8 mouse cellular contexts compared by ENCODE assay signal in the genomic region with DNA sequence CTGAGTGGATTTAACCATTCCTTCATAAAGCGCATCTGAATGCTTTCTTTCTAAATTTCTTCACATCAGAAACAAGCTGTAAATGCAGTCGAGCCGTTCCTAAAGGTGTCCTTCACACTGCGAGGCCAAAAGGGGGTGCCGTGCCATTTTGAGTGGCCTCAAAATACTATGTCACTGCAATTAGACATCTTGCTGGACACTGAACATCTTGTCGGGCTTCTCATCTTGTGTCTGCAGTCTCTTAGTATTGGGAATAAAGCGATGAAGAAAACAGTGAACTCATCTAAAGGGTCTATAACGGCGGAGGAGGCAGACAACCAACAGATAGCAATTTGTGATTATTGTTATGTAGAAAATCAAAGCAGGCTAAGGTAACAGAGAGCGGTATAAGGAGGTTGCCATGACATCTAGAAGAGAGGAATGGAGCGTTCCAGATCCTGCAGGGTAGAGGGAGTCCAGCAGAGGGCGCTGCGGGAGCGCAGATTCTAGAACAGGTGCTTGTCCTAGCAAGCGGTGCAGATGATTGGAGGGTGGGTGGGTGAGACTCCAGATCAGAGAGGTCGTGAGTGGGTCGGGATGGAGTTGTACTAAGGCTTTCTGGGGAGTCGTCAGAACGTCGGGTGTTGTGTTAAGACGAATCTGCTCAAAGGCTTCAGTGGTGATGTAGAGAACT. TPM values are rescaled to one million over a fixed set of nuclear protein-coding genes. Genes with fewer than 3 reads are reported as not detected.
DNase-seq lines count a peak whose midpoint lies in the region; ATAC-seq and TF ChIP-seq lines count a peak whose summit lies in the region.

No protein-coding gene starts in this region.

- peaks cover 4% of the 10 kb centered on the region for H3K9me3 ChIP-seq in CH12.LX (replicated peaks; ENCODE audit: low read length)
- no peaks in the 10 kb centered on the region for H3K9me3 ChIP-seq in forebrain, embryonic 12.5 days
- no peaks in the 10 kb centered on the region for H3K9me3 ChIP-seq in hindbrain, embryonic 10.5 days
- no peaks in the 10 kb centered on the region for H3K9me3 ChIP-seq in lung, embryonic 16.5 days (ENCODE audit: control insufficient read depth, low read length)

- TF ChIP-seq RAD21 in CH12.LX (IDR thresholded peaks at IDR 0.05; ENCODE audit: low read depth, low read length), result peak; percentile 93

- peak; percentile 84 to 94 for TF ChIP-seq CTCF in CH12.LX (conservative IDR thresholded peaks at IDR 0.05 in 1 of 2, IDR thresholded peaks at IDR 0.05 in 1 of 2; ENCODE audit: low read depth in 2 of 2, low read length in 2 of 2)
- peak; percentile 98 for TF ChIP-seq CTCF in brain, embryonic 14.5 days (IDR thresholded peaks at IDR 0.05; ENCODE audit: borderline replicate concordance, extremely low read depth, insufficient read depth, insufficient read length)

- H3K4me1 ChIP-seq in CH12.LX (ENCODE audit: control insufficient read depth in 1 of 2, insufficient read depth in 2 of 2), result no peaks in the 10 kb centered on the region; a peak in 1 of 4 replicates
- peaks cover 6% of the 10 kb centered on the region for H3K4me1 ChIP-seq in forebrain, embryonic 12.5 days
- peaks cover 8% of the 10 kb centered on the region; the same call in 1 of the 2 replicates for H3K4me1 ChIP-seq in hindbrain, embryonic 10.5 days (replicated peaks)
- no peaks in the 10 kb centered on the region for H3K4me1 ChIP-seq in lung, embryonic 16.5 days (replicated peaks; ENCODE audit: control insufficient read depth, insufficient read depth, low read length)

- H3K27ac ChIP-seq in CH12.LX (ENCODE audit: insufficient read depth, low read depth), result no peak overlapping the region
- H3K27ac ChIP-seq in forebrain, embryonic 12.5 days, result no peak overlapping the region
- no peak overlapping the region for H3K27ac ChIP-seq in hindbrain, embryonic 10.5 days
- H3K27ac ChIP-seq in lung, embryonic 16.5 days (ENCODE audit: low read length), result no peak overlapping the region

- no peak for TF ChIP-seq EP300 in CH12.LX (IDR thresholded peaks at IDR 0.05; ENCODE audit: low read length)

- H3K27me3 ChIP-seq in CH12.LX (replicated peaks), result no peaks in the 10 kb centered on the region
- H3K27me3 ChIP-seq in forebrain, embryonic 12.5 days, result peaks cover 6% of the 10 kb centered on the region; the same call in 1 of the 2 replicates
- H3K27me3 ChIP-seq in hindbrain, embryonic 10.5 days (ENCODE audit: insufficient read depth, poor library complexity, severe bottlenecking), result no peaks in the 10 kb centered on the region
- H3K27me3 ChIP-seq in lung, embryonic 16.5 days (ENCODE audit: control insufficient read depth, insufficient read depth, low read depth, low read length), result no peaks in the 10 kb centered on the region

- peak; percentile 72 for DNase-seq in CH12.LX (ENCODE audit: extremely low read depth)
- DNase-seq in brain, embryonic 14.5 days (ENCODE audit: low read depth), result peak; percentile 90
- DNase-seq in hindbrain, embryonic 10.5 days (ENCODE audit: low spot score), result peak; percentile 86
- peak; percentile 86 for DNase-seq in layer of hippocampus, adult 9-10 months (ENCODE audit: low spot score)
- DNase-seq in ovary, postnatal 14 days (ENCODE audit: low spot score), result peak; percentile 71
- DNase-seq in thymus, postnatal 25 days, result peak; percentile 76

- no peak for TF ChIP-seq POLR2A in CH12.LX (IDR thresholded peaks at IDR 0.05; ENCODE audit: low read depth, low read length)
- TF ChIP-seq POLR2A in brain, embryonic 14.5 days (IDR thresholded peaks at IDR 0.05; ENCODE audit: borderline replicate concordance, extremely low read depth, insufficient read depth, insufficient read length, poor library complexity, severe bottlenecking), result no peak

- peak overlapping the region; percentile 70; the same call in 1 of the 2 replicates for H3K4me2 ChIP-seq in CH12.LX (ENCODE audit: insufficient read depth, low read depth, poor library complexity, severe bottlenecking)
- peak overlapping the region; percentile 10; the same call in 1 of the 2 replicates for H3K4me2 ChIP-seq in forebrain, embryonic 12.5 days
- no peak overlapping the region for H3K4me2 ChIP-seq in lung, embryonic 16.5 days (ENCODE audit: low read depth, low read length)

- 18% methylated on average over 21 of the region's 21 CpGs for WGBS in forebrain, embryonic 12.5 days
- 22% methylated on average over 21 of the region's 21 CpGs for WGBS in hindbrain, embryonic 10.5 days
- WGBS in lung, embryonic 16.5 days, result 19% methylated on average over 21 of the region's 21 CpGs

- no peak overlapping the region for H3K4me3 ChIP-seq in CH12.LX (replicated peaks in 1 of 3; ENCODE audit: low read depth in 2 of 3, low read length in 2 of 3, poor library complexity in 1 of 3)
- no peak overlapping the region for H3K4me3 ChIP-seq in forebrain, embryonic 12.5 days (replicated peaks)
- H3K4me3 ChIP-seq in hindbrain, embryonic 10.5 days, result no peak overlapping the region
- H3K4me3 ChIP-seq in lung, embryonic 16.5 days (ENCODE audit: low read length), result no peak overlapping the region

- in situ Hi-C loops in CH12.LX (cut with MboI; ENCODE audit: low pct_ligation_motif_present, low pct_unique_long_range_greater_than_20kb, low sequenced_read_pairs), result loop anchor here (10.0 kb wide), 1 partner anchor 102 kb away; no protein-coding TSS in a partner anchor

- peaks cover 0 to 6% of the 10 kb centered on the region in 2 experiments for H3K36me3 ChIP-seq in CH12.LX (replicated peaks in 1 of 2; ENCODE audit: control insufficient read depth in 1 of 2, insufficient read depth in 1 of 2, low read length in 1 of 2)
- H3K36me3 ChIP-seq in forebrain, embryonic 12.5 days (replicated peaks), result no peaks in the 10 kb centered on the region
- H3K36me3 ChIP-seq in hindbrain, embryonic 10.5 days, result no peaks in the 10 kb centered on the region
- peaks cover 5% of the 10 kb centered on the region; the same call in 1 of the 2 replicates for H3K36me3 ChIP-seq in lung, embryonic 16.5 days (ENCODE audit: control insufficient read depth, insufficient read depth, low read length)

- dilution Hi-C loops in CH12.LX (cut with MboI; ENCODE audit: extremely low pct_ligation_motif_present, extremely low pct_unique_long_range_greater_than_20kb, low sequenced_read_pairs), result no loop called here

- H3K9ac ChIP-seq in CH12.LX (ENCODE audit: insufficient read depth, low read depth), result no peak overlapping the region
- no peak overlapping the region for H3K9ac ChIP-seq in forebrain, embryonic 12.5 days
- H3K9ac ChIP-seq in lung, embryonic 16.5 days (ENCODE audit: low read length), result no peak overlapping the region

- ATAC-seq in forebrain, embryonic 12.5 days (ENCODE audit: low FRiP score), result peak; percentile 75
- peak; percentile 69 for ATAC-seq in lung, embryonic 16.5 days (ENCODE audit: low read depth)

- no peaks in the 10 kb centered on the region for H3K79me2 ChIP-seq in CH12.LX (replicated peaks; ENCODE audit: control insufficient read depth, extremely low read depth, insufficient read depth, poor library complexity, severe bottlenecking)

TF ChIP-seq in CH12.LX, 34 proteins besides CTCF, POLR2A, EP300 and RAD21 (continues in another document):
- TF ChIP-seq TBP (conservative IDR thresholded peaks at IDR 0.05; ENCODE audit: low read depth, low read length) (no peak), SMC3 (IDR thresholded peaks at IDR 0.05; ENCODE audit: low read depth, low read length) (peak; percentile 72), NRF1 (IDR thresholded peaks at IDR 0.05; ENCODE audit: low read depth, low read length) (no peak), TCF12 (IDR thresholded peaks at IDR 0.05; ENCODE audit: low read depth, low read length) (no peak), USF2 (conservative IDR thresholded peaks at IDR 0.05; ENCODE audit: low read depth, low read length) (no peak), MEF2A (IDR thresholded peaks at IDR 0.05; ENCODE audit: borderline replicate concordance, low read depth, low read length) (0 out of 2 replicates have a peak, but pooled peaks have one; percentile 24), BHLHE40 (IDR thresholded peaks at IDR 0.05; ENCODE audit: low read depth, low read length) (no peak), UBTF (IDR thresholded peaks at IDR 0.05; ENCODE audit: low read depth, low read length) (no peak), ZC3H11A (IDR thresholded peaks at IDR 0.05; ENCODE audit: low read depth, low read length) (0 out of 2 replicates have a peak, but pooled peaks have one; percentile 7), MAFK (IDR thresholded peaks at IDR 0.05; ENCODE audit: insufficient replicate concordance, low read length) (no peak), ETS1 (conservative IDR thresholded peaks at IDR 0.05; ENCODE audit: low read depth, low read length) (no peak), USF1 (IDR thresholded peaks at IDR 0.05; ENCODE audit: low read depth, low read length) (no peak), CHD2 (IDR thresholded peaks at IDR 0.05; ENCODE audit: low read length) (no peak), MAX (IDR thresholded peaks at IDR 0.05; ENCODE audit: low read length) (no peak), POLR2AphosphoS2 (IDR thresholded peaks at IDR 0.05; ENCODE audit: low read depth, low read length) (no peak), CHD1 (IDR thresholded peaks at IDR 0.05; ENCODE audit: low read depth, low read length) (no peak), NELFE (IDR thresholded peaks at IDR 0.05; ENCODE audit: low read depth, low read length) (peak; percentile 48; the same call in 1 of the 2 replicates), JUND (conservative IDR thresholded peaks at IDR 0.05; ENCODE audit: low read depth, low read length) (no peak; the same call in 1 of the 2 replicates), PAX5 (IDR thresholded peaks at IDR 0.05; ENCODE audit: low read length) (no peak), MYC (IDR thresholded peaks at IDR 0.05; ENCODE audit: low read depth, low read length) (0 out of 2 replicates have a peak, but pooled peaks have one; percentile 14)

RNA-seq across cellular contexts. Expression of a gene that starts 15.6 kb away (rescaled TPM):
- total RNA-seq in CH12.LX (2012; rRNA removed) (0.08 TPM in 2 replicates), CH12.LX (2014; rRNA removed) (not detected in 2 replicates)
- polyA plus RNA-seq in CH12.LX (2012; ENCODE audit: insufficient read length, low read depth), result not detected in 2 replicates
- polyA plus RNA-seq in brain, embryonic 14.5 days (2012; rRNA removed), result 0.15 and 0.16 TPM in 2 replicates
- polyA plus RNA-seq in forebrain, embryonic 12.5 days (2016; fragmentation: Nextera tagmentation; extraction: Ambion mirVana), result not detected in 2 replicates
- 0.10 and 0.43 TPM in 2 replicates for polyA plus RNA-seq in hindbrain, embryonic 10.5 days (2016; fragmentation: Nextera tagmentation; extraction: Ambion mirVana)
- polyA plus RNA-seq in lung, embryonic 16.5 days (2015; fragmentation: Nextera tagmentation; extraction: Ambion mirVana), result 0.28 and 0.49 TPM in 2 replicates

RNA-seq across cellular contexts. Expression of a gene that starts 55.4 kb away (rescaled TPM):
- total RNA-seq in CH12.LX (2012; rRNA removed) (0.98 and 1.0 TPM in 2 replicates), CH12.LX (2014; rRNA removed) (0.31 and 1.1 TPM in 2 replicates)
- 3.9 and 6.0 TPM in 2 replicates for polyA plus RNA-seq in CH12.LX (2012; ENCODE audit: insufficient read length, low read depth)
- 6.0 and 10.0 TPM in 2 replicates for polyA plus RNA-seq in brain, embryonic 14.5 days (2012; rRNA removed)
- 1.5 and 2.4 TPM in 2 replicates for polyA plus RNA-seq in forebrain, embryonic 12.5 days (2016; fragmentation: Nextera tagmentation; extraction: Ambion mirVana)
- 1.4 and 2.3 TPM in 2 replicates for polyA plus RNA-seq in hindbrain, embryonic 10.5 days (2016; fragmentation: Nextera tagmentation; extraction: Ambion mirVana)
- 7.0 and 8.0 TPM in 2 replicates for polyA plus RNA-seq in lung, embryonic 16.5 days (2015; fragmentation: Nextera tagmentation; extraction: Ambion mirVana)
